Mouse (Mus musculus): ENCODE results near the gene Chd2. TPM values are rescaled to one million over a fixed set of nuclear protein-coding genes. Genes with fewer than 3 reads are reported as not detected.
A peak's percentile ranks its signal among the peaks of the same experiment; 100 is the strongest.

Gene Chd2
- total RNA-seq, 1 experiment from 2014 or later, result 241 TPM

DNA sequence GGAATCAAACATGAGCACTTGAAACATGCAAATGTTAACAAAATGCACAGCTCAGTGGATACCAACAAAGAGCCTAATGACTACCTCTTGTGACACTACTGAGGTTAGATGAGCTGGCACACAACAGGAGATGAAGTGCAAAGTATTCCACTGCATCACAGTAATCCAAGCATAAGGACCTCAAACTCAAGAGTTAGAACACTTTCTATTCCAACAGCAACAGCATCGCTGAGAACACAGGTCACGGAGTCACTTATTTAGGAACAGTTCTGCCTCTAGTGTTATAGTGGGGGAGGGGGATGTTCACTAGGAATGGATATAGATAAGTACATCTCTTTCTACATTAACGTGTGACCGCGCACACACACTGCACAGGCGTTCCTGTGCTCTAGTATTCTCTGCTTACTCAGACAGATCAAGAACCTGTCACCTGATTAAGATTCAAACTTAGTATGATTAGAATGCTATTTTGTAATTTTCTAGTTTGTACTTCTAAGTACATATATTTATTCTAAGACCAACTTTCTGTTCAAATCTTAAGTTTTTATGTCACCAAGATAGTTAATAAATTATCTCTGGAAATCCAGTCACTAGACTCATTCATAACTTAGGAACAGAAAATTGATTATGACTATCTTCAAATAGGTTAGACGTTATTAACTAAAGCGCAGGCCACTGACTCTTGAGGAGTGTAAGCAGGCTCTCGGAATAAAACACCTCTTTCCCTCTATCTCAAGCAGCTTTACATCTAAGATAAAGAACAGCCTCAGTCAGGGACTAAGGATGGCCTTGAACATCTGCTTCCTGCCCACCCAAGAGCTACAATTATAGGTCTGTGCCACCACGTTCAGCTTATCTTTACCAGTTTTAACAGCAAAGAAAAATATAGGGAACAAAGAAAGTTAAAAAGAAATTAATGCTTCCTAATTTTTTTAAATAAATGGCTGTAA, 5.2 kb upstream of the Chd2 start:
- no peak for ATAC-seq (replicated peaks; ENCODE audit: insufficient number of reproducible peaks, low FRiP score, low TSS enrichment, poor library complexity, severe bottlenecking)

DNA sequence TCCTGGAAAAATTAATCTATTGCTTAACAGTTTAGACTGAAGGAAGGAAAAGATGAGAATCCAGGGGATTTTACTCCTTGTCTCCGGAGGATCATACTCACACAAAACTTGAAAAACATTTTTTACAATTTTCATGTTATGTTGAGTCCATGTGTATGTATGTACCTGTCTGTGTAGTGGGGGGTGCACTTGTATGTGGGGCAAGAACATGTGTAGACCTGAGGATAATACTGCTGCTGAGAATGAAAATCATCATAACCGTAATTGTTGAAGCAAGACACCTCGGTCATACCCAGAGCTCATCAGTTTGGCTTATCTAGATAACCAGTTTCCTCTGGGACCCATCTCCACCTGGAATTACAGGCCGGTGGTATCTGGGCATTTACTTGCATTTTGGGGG, 3.4 kb upstream of the Chd2 start:
- ATAC-seq (replicated peaks; ENCODE audit: insufficient number of reproducible peaks, low FRiP score, low TSS enrichment, poor library complexity, severe bottlenecking), result no peak

DNA sequence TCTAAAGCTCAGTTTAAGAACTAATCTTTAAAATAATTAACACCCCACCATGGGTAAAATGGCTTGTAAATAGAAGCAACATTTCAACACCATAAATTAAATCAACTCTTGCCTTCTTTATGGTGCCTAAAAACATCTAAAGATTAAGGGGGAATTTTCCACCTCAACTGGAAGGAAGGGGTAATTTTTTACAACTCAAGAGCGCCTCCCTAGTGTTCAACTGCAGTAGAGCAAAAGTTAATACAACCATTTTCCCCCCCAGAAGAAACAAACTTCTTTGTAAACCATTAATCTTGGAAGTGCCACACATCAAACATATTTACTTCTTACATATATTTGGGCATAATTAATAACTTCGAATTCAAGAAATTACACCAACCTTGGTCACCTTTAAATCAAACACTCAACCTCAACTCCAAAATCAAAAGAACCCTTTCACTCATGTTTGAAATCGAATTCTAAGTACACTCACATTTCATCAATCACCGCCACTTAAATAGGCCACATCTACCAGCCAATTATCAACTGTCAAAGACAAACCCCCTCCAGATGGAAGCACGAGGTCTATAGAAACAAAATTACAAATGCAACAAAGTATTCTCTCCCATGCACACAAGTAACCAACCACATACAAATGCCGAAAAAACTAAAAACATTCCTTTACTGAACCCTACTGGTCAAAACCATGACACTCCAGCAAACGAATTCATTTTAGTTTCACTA, 662 bp upstream of the Chd2 start:
- ATAC-seq (replicated peaks; ENCODE audit: insufficient number of reproducible peaks, low FRiP score, low TSS enrichment, poor library complexity, severe bottlenecking), result no peak

DNA sequence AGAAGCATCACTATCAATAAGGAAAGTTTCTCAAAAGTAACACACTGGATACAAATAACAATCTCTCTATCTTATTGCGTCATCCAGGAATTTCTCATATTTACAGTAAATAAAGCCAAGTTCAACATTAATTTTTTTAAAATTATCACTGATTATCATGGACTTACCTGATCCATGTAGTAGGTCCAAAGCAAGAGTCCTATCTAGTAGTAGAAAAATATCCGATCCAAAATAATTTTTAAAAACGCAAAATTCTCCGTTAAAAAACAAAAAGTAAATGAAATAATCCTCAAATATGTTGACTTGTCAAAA, 595 bp downstream of the Chd2 start:
- ATAC-seq (replicated peaks; ENCODE audit: insufficient number of reproducible peaks, low FRiP score, low TSS enrichment, poor library complexity, severe bottlenecking), result no peak

DNA sequence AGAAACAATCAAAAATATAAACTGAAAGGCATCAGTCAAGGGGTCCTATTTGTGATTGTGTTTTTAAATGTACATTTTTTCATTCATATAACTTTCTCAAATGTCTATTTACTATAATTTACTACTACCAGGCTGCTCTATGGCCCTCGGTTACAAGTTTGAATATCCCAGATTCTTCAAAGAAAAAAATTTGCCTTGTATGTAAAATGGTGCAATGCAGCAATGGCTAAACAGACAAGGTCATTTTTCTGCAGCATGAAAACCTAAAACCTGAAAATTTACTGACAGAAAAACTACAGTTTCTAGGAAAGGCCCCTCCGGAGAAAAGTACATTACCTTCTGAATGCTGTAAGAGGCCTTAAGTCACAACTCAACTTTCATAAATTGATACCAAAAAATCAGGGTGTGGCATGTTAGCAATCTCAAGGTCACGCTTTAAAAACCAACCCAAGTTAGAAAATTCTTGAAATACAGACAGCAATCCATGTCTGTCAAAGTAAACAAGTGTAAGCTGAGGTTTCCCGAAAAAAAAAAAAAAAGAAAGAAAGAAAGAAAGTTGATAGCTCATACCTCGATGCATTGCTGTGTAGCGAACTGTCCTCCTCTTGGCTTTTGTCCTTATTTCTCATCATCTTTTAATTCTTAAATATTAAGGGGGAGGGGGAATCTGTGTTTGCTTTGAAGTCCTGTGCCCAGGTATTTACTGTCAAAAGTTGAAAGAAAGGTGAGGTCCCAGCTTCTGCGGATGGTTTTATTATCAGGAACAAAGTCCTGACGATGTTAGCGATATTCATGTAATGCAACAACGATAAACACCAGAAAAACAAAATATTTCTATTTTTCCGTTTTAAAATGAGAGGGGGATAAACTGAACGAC, 1.2 kb downstream of the Chd2 start:
- no peak for ATAC-seq (replicated peaks; ENCODE audit: insufficient number of reproducible peaks, low FRiP score, low TSS enrichment, poor library complexity, severe bottlenecking)

DNA sequence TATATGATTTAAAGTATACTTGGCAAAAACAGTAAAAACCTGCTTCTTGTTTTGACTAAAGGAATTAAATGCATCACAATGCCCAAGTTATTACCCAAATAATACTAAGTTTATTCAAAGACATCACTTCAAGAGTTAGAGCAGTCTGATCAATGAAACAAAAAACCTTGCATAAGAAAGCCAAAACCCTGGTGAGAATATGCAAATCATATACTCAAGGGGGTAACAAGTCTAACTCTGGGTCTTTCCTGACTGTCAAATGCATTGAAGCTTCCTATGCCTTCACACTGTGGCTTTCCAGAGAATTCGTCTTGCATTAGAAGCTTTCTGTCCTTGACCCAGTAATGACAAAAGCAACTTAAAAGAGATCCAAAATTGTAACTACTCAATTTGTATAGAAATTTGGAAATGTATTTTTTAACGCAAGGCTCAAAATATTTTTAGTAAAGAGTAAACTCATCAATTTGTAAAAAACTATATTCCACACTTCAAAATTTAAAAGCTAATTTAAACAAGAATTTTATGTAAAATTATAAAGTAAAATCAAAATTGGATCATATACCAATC, 2.4 kb downstream of the Chd2 start:
- ATAC-seq (replicated peaks; ENCODE audit: insufficient number of reproducible peaks, low FRiP score, low TSS enrichment, poor library complexity, severe bottlenecking), result no peak

DNA sequence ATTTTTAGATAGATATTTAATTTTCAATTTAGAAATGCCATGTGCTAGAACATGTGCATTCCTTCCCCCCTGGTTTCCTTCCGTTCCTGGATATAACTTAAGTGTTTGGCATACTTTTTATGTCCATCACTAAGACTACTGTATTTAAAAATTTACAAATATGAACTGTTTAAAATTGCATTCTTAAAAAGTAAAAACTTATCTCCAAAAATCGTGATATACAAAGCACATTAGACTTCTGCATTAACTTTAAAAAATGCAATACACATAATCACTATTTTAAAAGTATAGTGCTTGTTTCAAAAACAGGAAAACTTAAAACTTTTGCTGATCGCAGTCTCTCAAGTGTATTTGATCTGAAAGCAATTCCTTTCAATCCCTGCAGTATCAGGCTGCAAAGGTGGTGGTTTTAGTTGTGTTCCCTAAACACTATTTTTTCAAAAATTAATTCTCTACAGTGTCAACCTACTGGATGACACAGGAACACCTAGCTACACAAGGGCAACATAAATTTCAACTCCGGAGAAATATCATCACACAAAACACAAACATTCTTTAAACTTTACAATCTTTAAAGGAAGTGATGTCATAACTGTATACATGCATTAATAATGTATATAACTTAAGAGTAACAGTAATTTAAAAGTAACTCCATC, 3.1 kb downstream of the Chd2 start:
- ATAC-seq (replicated peaks; ENCODE audit: insufficient number of reproducible peaks, low FRiP score, low TSS enrichment, poor library complexity, severe bottlenecking), result no peak

DNA sequence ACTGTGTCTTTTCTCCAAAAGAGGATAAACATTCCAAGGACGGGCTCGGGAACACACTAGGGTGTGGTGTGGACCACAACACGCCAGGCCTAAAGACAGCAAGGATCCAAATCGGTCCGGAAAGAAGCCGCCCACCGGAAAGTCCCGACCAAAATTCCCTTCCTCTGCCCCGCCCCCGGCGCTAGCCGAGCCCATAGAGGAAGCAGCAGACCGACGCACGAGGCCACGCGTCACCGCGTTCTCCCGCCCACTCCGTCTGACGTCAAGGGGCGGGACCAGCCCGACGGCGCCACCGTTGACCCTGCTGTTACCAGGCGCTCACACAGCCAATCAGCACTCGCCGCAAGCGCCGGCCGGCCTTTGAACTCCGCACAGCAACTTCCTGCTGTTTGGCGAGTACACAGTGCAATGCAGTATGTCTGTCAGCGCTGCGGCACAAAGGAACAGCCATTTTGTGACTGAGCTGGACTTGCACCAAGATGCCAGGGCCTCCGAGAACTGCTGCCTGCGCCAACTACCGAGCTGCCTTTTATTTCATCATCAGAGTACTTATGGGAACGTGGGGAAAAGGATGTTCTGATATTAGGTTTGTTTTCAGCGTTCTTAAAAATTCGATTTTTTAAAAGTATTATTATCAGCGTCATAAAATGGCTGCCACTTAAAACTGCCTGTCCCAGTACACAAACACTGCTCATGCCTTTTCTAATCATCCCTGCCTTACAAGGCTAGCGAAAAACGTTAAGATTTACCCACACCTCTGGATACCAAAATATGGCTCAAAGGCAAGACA, 3.8 kb downstream of the Chd2 start:
- peak; percentile 93 for ATAC-seq (replicated peaks; ENCODE audit: insufficient number of reproducible peaks, low FRiP score, low TSS enrichment, poor library complexity, severe bottlenecking)

DNA sequence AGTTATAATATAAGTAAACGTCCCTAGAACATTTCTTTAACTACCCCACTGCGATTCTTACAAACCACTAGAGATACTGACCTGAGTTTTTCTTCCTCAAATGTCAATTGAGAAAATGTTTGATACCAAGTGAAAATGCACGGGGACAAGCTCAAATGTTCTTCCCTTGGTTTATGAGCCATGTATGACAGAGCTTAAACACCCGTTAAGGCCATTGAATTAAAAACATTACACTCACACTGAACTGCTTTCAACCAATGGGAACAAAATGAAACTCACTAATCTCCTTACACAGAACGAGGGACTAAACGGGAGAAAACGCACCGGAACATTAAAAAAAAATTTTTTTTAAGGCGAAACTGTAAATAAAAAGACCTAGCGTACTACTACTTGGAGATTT, 4.4 kb downstream of the Chd2 start:
- ATAC-seq (replicated peaks; ENCODE audit: insufficient number of reproducible peaks, low FRiP score, low TSS enrichment, poor library complexity, severe bottlenecking), result no peak

DNA sequence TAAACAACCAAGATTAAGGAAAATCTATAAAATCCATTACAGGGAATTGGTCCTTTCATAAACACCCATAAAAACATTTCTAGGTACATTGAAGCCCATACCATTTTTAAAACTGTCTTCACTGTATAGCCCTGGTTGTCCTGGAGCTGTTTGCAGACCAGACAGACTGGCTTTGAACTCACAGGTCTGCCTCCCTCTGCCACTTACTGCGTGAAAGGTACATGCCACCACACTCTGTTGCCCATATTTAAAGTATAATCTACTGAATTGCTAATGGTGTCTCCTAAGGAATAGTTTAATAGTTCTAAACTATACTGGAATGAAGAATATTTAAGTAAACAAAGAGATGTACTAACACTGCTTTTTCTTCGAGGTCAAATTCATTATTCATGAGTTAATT, 5.1 kb downstream of the Chd2 start:
- ATAC-seq (replicated peaks; ENCODE audit: insufficient number of reproducible peaks, low FRiP score, low TSS enrichment, poor library complexity, severe bottlenecking), result no peak

DNA sequence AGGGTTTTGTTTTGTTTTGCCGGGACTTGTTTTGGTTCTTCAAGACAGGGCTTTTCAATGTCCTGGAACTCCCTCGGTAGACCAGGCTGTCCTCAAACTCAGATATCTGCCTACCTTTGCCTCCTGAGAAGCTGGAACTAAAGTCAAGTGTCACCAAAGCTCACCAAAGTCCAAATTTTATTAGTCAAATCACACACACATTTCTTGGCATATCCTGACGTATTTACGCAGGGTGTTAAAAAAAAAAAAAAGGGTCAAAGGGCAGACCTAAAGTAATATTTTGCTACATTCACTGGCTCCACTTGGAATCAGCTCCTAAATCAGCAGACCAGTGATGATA, 5.8 kb downstream of the Chd2 start:
- ATAC-seq (replicated peaks; ENCODE audit: insufficient number of reproducible peaks, low FRiP score, low TSS enrichment, poor library complexity, severe bottlenecking), result no peak

DNA sequence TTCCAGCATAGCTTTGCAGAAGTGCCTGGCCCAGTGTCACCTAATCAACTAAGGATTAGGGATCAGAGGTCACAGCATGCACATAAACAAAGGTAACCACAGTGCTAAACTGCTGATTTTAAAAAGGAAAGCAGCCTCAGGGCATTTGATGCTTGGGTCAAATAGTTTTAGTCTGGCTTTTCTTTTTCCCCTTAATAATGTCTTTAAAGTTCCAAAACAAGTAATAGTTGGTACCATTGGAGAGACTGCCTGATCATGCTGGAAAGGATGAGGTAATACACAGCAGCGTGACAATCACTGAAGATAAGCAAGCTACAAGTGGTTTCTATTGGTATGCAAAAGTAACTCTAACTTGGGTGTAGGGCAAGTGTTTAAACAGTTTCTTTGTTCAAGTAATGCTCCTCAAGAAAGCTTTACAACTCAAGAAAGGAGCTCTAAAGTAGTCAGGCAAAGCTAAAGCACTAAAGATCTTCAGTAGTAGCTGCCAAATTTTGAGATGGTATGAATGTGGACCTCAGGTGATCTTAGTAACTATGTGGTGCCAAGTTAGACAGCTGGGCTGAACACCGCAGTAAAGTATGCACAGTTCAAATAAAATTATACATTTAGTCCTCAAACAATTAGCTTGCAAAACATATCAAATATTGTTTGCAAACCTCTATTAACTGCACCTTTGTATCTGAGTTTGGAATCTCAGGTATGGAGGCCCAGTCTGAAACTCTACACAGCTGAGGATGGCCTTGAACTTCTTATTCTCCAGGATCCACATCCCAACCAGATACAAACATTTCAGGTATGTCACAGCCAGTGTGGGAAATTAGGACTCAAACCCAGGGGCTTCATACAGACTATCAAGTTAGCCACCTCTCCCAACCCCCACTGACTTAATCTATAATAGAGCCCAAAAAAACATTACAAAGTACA, 6.4 kb downstream of the Chd2 start:
- no peak for ATAC-seq (replicated peaks; ENCODE audit: insufficient number of reproducible peaks, low FRiP score, low TSS enrichment, poor library complexity, severe bottlenecking)

DNA sequence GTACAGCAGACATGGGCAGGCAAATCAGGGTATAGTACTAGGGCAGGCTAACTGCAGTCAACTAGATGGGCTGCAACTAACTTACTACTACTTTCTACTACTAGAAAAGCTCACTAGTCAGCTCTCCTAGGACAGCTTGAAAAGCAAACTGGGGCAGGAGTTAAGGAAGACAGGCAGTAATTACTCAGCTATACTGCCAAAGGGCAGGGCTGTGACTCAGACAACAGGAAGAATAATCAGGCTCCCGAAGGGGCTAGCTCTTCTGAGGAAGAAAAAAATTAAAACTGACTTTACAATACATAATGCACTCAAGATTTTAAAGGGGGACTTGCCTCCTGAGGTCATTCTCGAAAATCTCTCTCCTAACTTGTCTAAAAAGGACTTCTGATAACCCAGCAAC, 8.2 kb downstream of the Chd2 start:
- ATAC-seq (replicated peaks; ENCODE audit: insufficient number of reproducible peaks, low FRiP score, low TSS enrichment, poor library complexity, severe bottlenecking), result no peak

DNA sequence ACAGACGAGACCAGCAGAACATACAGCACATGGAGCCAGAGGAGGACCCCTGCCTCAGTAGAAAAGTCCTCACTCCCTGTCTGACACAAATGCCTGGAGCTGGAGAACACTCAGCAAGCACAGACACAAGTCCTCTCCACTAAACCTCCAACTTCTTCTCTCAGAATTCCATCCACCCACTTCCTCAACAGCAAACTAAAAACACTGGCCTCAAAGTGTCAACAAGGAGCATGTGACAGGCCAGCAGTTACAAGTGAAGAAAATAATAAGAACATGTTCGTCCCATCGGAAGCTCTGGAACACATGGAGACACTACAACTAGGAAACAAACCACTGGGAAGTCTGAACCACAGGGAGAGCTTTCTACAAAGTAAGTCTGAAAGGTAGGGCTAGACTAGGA, 8.7 kb downstream of the Chd2 start:
- ATAC-seq (replicated peaks; ENCODE audit: insufficient number of reproducible peaks, low FRiP score, low TSS enrichment, poor library complexity, severe bottlenecking), result no peak

DNA sequence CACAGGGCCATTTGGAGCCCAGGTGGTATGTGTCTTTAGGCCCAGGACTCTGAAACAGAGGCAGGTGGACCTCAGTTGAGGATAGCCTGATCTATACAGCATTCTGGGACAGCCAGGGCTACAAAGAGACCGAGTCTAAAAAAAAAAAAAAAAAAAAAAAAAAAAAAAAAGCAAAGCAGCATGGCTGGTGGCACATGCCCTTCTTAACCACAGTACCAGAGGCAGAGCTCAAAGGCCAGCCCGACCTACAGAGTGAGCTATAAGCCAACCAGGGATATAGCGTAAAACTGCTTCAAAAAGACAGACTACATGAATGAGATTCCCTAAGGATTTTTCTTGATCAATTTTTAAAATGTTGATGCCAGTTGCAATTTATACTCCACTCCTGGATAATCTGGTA, 9.5 kb downstream of the Chd2 start:
- no peak for ATAC-seq (replicated peaks; ENCODE audit: insufficient number of reproducible peaks, low FRiP score, low TSS enrichment, poor library complexity, severe bottlenecking)

DNA sequence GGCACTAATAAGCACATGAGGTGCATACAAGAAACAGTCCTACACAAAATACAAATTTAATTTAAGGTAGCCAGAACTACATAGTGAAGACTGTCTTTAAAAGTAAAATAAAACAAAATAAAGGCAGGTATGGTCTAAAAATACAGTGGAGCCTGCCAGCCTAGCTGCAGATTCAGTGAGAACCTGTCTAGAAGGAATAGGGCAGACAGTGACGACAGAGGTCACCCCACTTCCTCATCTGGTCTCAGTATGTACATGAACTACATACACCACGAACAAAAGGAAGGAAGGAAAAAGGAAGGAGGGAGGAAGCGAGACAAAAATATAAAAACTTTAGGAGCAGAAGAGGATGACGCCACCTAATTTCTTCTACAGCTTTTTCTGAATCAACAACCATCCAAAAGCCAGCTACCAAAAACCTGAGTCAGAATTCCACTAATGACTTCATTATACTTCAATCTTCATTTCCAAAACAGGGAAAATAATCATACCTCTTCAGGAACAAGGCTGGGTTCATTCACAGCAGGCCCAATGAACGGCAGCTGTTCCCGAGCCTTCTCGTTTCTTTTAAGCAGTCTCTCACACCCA, 10.0 kb downstream of the Chd2 start:
- peak; percentile 66 for ATAC-seq (replicated peaks; ENCODE audit: insufficient number of reproducible peaks, low FRiP score, low TSS enrichment, poor library complexity, severe bottlenecking)

DNA sequence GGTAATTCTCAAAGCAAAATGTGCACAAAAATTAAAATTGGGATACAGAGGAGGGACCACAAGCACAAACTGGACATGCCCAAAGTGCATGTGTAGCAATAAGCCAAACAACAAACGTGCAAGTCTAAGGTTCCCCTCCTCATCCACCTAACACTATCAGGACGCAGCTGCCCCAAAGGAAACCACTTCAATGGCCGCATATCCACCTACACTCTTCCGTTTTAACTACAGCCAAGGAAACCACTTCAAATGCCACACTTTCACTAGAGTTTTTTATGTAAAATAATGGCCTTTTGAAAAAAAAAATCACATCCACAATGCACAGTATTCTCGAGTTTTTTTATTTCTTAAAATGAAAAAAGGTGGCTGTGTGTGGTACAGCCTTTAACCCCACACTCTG, 10.8 kb downstream of the Chd2 start:
- ATAC-seq (replicated peaks; ENCODE audit: insufficient number of reproducible peaks, low FRiP score, low TSS enrichment, poor library complexity, severe bottlenecking), result no peak
